Mouse (Mus musculus) G1E (cell line): ENCODE measurements at regions not wholly inside any gene's neighbourhood (a gene's known extent, or its start where the extent isn't known, plus 50 kb on each side); places are given as distances from the start of the nearest gene placed in this dataset.

ENCODE experiments used
- CTCF ChIP-seq: IDR thresholded peaks from 2 replicates; pipeline ENCODE4 v1.5.1; 2012; ENCODE audit warnings: low read depth, low read length, inconsistent platforms, mixed read lengths
- GATA1 ChIP-seq: IDR thresholded peaks from 2 replicates; pipeline ENCODE4 v1.6.1; 2012; ENCODE audit warnings: borderline replicate concordance, low read length, inconsistent platforms, mixed read lengths
- POLR2AphosphoS5 ChIP-seq: IDR thresholded peaks from 2 replicates; pipeline ENCODE4 v1.6.1; 2012; ENCODE audit warnings: low read depth, low read length, inconsistent platforms; ENCODE audit not compliant: insufficient replicate concordance
- TAL1 ChIP-seq: conservative IDR thresholded peaks from 2 replicates; pipeline ENCODE4 v1.6.1; 2012; ENCODE audit warnings: low read depth, low read length, inconsistent platforms, mixed read lengths

DNA sequence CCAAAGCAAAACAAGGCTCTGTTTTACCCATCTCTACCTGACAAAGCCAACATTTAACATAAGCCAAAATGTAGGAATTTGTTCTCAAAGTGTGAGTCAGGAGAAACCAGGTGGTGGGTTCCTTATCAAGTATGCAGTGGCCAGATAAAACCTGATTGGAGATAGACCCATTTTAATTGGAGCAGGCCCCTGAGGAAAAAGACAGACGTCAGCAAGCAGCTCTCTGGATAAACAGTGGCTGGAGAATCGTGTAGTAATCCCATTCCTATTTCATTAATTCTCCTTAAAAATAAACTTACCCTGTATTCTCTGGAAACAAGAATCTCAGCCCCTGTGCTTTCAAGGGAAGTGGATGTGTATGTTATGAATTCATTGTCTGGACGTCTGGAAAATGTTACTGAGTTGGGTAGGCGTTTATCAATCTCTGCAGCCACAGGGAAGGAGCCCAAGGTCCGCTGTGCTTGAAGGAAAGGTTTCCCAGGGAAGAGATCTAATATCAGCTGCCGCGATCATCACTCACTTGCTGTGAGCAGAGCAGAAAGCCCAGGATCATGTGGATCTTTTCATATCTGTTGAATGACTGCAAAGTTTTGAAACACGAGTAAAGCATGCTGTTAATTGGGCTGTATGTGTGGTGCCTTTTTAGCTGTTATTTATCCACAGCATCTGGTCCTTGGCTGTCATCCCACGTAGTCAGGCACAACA lies 157.8 kb upstream of the Pde3a start:
- no peak for TF ChIP-seq CTCF
- TF ChIP-seq GATA1: no peak
- no peak for TF ChIP-seq TAL1
- no peak for TF ChIP-seq POLR2AphosphoS5
